Mouse (Mus musculus) lung, postnatal 0 days (tissue): ENCODE data around the gene Gcfc2.

Experiments used
- CTCF ChIP-seq: IDR thresholded peaks from 2 replicates; pipeline ENCODE4 v1.5.1; 2016; ENCODE audit warnings: antibody characterized with exemption, mild to moderate bottlenecking
- EP300 ChIP-seq: IDR thresholded peaks from 2 replicates; pipeline ENCODE4 v1.6.1; 2016; ENCODE audit warnings: antibody characterized with exemption, mild to moderate bottlenecking, control low read depth

- no peak for TF ChIP-seq CTCF
- TF ChIP-seq EP300, result no peak
These were observed 12.2 kb upstream of the Gcfc2 start for GRCm38 (mm10) chr6:81911244-81911643.
